Mouse (Mus musculus) testis, adult 2 months (tissue): ENCODE data around the gene Fam240a. TPM values are rescaled to one million over a fixed set of nuclear protein-coding genes. Genes with fewer than 3 reads are reported as not detected.

Experiments
- H3K27ac ChIP-seq: fragments of 200-500 bp; 2 replicates; pipeline ENCODE4 v1.5.1; 2012; ENCODE audit warnings: low read depth, low read length; ENCODE audit not compliant: control insufficient read depth, insufficient read depth
- H3K27me3 ChIP-seq: fragments of 200-500 bp; 2 replicates; pipeline ENCODE4 v1.6.1; 2012; ENCODE audit warnings: mild to moderate bottlenecking, low read length, moderate library complexity; ENCODE audit not compliant: control insufficient read depth, insufficient read depth
- H3K36me3 ChIP-seq: fragments of 200-500 bp; 2 replicates; pipeline ENCODE4 v1.6.1; 2012; ENCODE audit warnings: mild to moderate bottlenecking, low read length; ENCODE audit not compliant: control insufficient read depth, insufficient read depth
- H3K4me1 ChIP-seq: fragments of 200-500 bp; 2 replicates; pipeline ENCODE4 v1.6.1; 2012; ENCODE audit warnings: low read length; ENCODE audit not compliant: control insufficient read depth, insufficient read depth
- H3K4me3 ChIP-seq: fragments of 200-500 bp; 2 replicates; pipeline ENCODE4 v1.5.1; 2012; ENCODE audit warnings: low read depth, mild to moderate bottlenecking, low read length, moderate library complexity, mixed read lengths; ENCODE audit not compliant: control insufficient read depth
- CTCF ChIP-seq: fragments of 200-500 bp; IDR thresholded peaks from 2 replicates; pipeline ENCODE4 v1.5.1; 2012; ENCODE audit warnings: low read depth, mild to moderate bottlenecking, inconsistent platforms, low read length, moderate library complexity; ENCODE audit not compliant: control insufficient read depth, insufficient read depth, insufficient replicate concordance
- POLR2A ChIP-seq: fragments of 200-500 bp; IDR thresholded peaks from 2 replicates; pipeline ENCODE4 v1.6.1; 2012; ENCODE audit warnings: low read depth, mild to moderate bottlenecking, inconsistent platforms, low read length, moderate library complexity; ENCODE audit not compliant: control insufficient read depth
- polyA plus RNA-seq: library from polyadenylated mRNA; depleted of rRNA; stranded (reverse); fragments of >200 nt; gene quantifications from 2 replicates; pipeline ENCODE4 v1.2.3, GENCODE M21; 2012

The Fam240a gene
- polyA plus RNA-seq, 1 experiment, result not detected

- TF ChIP-seq CTCF (no peak), POLR2A (no peak)
- no peaks in the 10 kb centered on the region for H3K27me3 ChIP-seq
- peaks cover 14% of the 10 kb centered on the region for H3K4me1 ChIP-seq
Observed at GRCm38 (mm10) chr9:110950109-110950508, 33.4 kb upstream of the Fam240a start.

GRCm38 (mm10) chr9:110948813-110949310, 32.2 kb upstream of the Fam240a start:
- Histone ChIP-seq H3K27ac (no peak overlapping the region), H3K27me3 (no peaks in the 10 kb centered on the region), H3K36me3 (no peaks in the 10 kb centered on the region), H3K4me1 (peaks cover 14% of the 10 kb centered on the region), H3K4me3 (no peak overlapping the region)
- TF ChIP-seq CTCF (no peak), POLR2A (no peak)

More at GRCm38 (mm10) chr9:110950109-110950508, 33.4 kb upstream of the Fam240a start:
- Histone ChIP-seq H3K36me3 (no peaks in the 10 kb centered on the region), H3K27ac (no peak overlapping the region), H3K4me3 (no peak overlapping the region)

GRCm38 (mm10) chr9:110947900-110948299, 31.2 kb upstream of the Fam240a start:
- Histone ChIP-seq H3K27me3 (no peaks in the 10 kb centered on the region), H3K4me3 (no peak overlapping the region), H3K4me1 (peaks cover 14% of the 10 kb centered on the region), H3K36me3 (no peaks in the 10 kb centered on the region), H3K27ac (peak overlapping the region; percentile 32; the same call in 1 of the 2 replicates)
- TF ChIP-seq POLR2A (no peak), CTCF (no peak)

GRCm38 (mm10) chr9:110947261-110947661, 30.6 kb upstream of the Fam240a start:
- no peaks in the 10 kb centered on the region for H3K27me3 ChIP-seq
- no peaks in the 10 kb centered on the region for H3K36me3 ChIP-seq
- peaks cover 14% of the 10 kb centered on the region for H3K4me1 ChIP-seq
- peak overlapping the region; percentile 24; the same call in 1 of the 2 replicates for H3K4me3 ChIP-seq
- H3K27ac ChIP-seq, result no peak overlapping the region
- no peak for TF ChIP-seq POLR2A
- no peak for TF ChIP-seq CTCF

- Histone ChIP-seq H3K36me3 (no peaks in the 10 kb centered on the region), H3K4me3 (peak overlapping the region; percentile 43), H3K27ac (no peak overlapping the region), H3K4me1 (peaks cover 14% of the 10 kb centered on the region), H3K27me3 (no peaks in the 10 kb centered on the region)
- no peak for TF ChIP-seq CTCF
- TF ChIP-seq POLR2A, result no peak
Observed at GRCm38 (mm10) chr9:110946548-110947044, 29.9 kb upstream of the Fam240a start.

- Histone ChIP-seq H3K4me3 (peak within 1 kb of the TSS; percentile 43), H3K4me1 (peaks cover 14% of the 10 kb centered on the region), H3K27ac (no peak within 1 kb of the TSS), H3K36me3 (no peaks in the 10 kb centered on the region), H3K27me3 (no peaks in the 10 kb centered on the region)
- TF ChIP-seq POLR2A, result no peak
- TF ChIP-seq CTCF, result no peak
Observed at GRCm38 (mm10) chr9:110945926-110946325, 29.3 kb upstream of the Fam240a start, which contains the start of gene Tdgf1. TSS of gene Tdgf1 (minus strand) at chr9:110946158.

- no peaks in the 10 kb centered on the region for H3K36me3 ChIP-seq
- no peaks in the 10 kb centered on the region for H3K27me3 ChIP-seq
- H3K27ac ChIP-seq, result no peak overlapping the region
- no peak for TF ChIP-seq POLR2A
- no peak for TF ChIP-seq CTCF
- no peak overlapping the region for H3K4me3 ChIP-seq
- H3K4me1 ChIP-seq, result peaks cover 14% of the 10 kb centered on the region
Observed at GRCm38 (mm10) chr9:110945343-110945742, 28.7 kb upstream of the Fam240a start.

- no peak for TF ChIP-seq CTCF
- no peak for TF ChIP-seq POLR2A
- no peaks in the 10 kb centered on the region for H3K36me3 ChIP-seq
- no peak overlapping the region for H3K27ac ChIP-seq
- no peaks in the 10 kb centered on the region for H3K27me3 ChIP-seq
- H3K4me3 ChIP-seq, result no peak overlapping the region
- H3K4me1 ChIP-seq, result peaks cover 14% of the 10 kb centered on the region
Observed at GRCm38 (mm10) chr9:110944265-110944664, 27.6 kb upstream of the Fam240a start.
